Mouse (Mus musculus) kidney, postnatal 0 days (tissue): ENCODE measurements around the gene Runx1. TPM values are rescaled to one million over a fixed set of nuclear protein-coding genes. Genes with fewer than 3 reads are reported as not detected.
A peak's percentile ranks its signal among the peaks of the same experiment; 100 is the strongest.

Experiments used
- ATAC-seq: fragments of 200-750 bp; cut with Nextera tagmentation; replicated peaks from 2 replicates; pipeline ENCODE4 v1.8.0; 2017; ENCODE audit warnings: low read depth, moderate number of reproducible peaks, moderate TSS enrichment, moderate library complexity; ENCODE audit not compliant: low FRiP score
- DNase-seq: peaks from one replicate; pipeline ENCODE4 v3.0.0-alpha.2; 2016; ENCODE audit warnings: low spot score
- H3K27ac ChIP-seq: fragments of 300-500 bp; sonication (generic); 2 replicates; pipeline ENCODE4 v1.5.1; 2014; ENCODE audit warnings: mild to moderate bottlenecking
- H3K27me3 ChIP-seq: fragments of 300-500 bp; sonication (generic); 2 replicates; pipeline ENCODE4 v1.6.1; 2014; ENCODE audit warnings: low read length, mixed read lengths; ENCODE audit not compliant: insufficient read depth
- H3K36me3 ChIP-seq: fragments of 300-500 bp; sonication (generic); 2 replicates; pipeline ENCODE4 v1.6.1; 2014; ENCODE audit warnings: low read length, mixed read lengths; ENCODE audit not compliant: insufficient read depth
- H3K4me1 ChIP-seq: fragments of 300-500 bp; sonication (generic); replicated peaks from 2 replicates; pipeline ENCODE4 v1.6.1; 2014; ENCODE audit warnings: antibody characterized with exemption, low read length, mixed read lengths; ENCODE audit not compliant: insufficient read depth
- H3K4me2 ChIP-seq: fragments of 300-500 bp; sonication (generic); 2 replicates; pipeline ENCODE4 v1.6.1; 2014; ENCODE audit warnings: mild to moderate bottlenecking, low read length, moderate library complexity, mixed read lengths
- H3K4me3 ChIP-seq: fragments of 300-500 bp; sonication (generic); replicated peaks from 2 replicates; pipeline ENCODE4 v1.5.1; 2014; ENCODE audit warnings: low read depth, low read length
- H3K9ac ChIP-seq: fragments of 300-500 bp; sonication (generic); 2 replicates; pipeline ENCODE4 v1.6.1; 2014; ENCODE audit warnings: low read depth, low read length
- H3K9me3 ChIP-seq: fragments of 300-500 bp; sonication (generic); replicated peaks from 2 replicates; pipeline ENCODE4 v1.6.1; 2016; ENCODE audit warnings: low read length, inconsistent platforms, mixed read lengths
- CTCF ChIP-seq: IDR thresholded peaks from 2 replicates; pipeline ENCODE4 v1.5.1; 2016; ENCODE audit warnings: antibody characterized with exemption, low read depth, mild to moderate bottlenecking, moderate library complexity
- WGBS: fragments of 180-500 bp; shearing (Covaris S2); extraction: QIAGEN DNeasy Blood & Tissue Kit; methylation state at CpG from one replicate; pipeline ENCODE4 v1.1.7; 2014; 5-methylcytosine and 5-hydroxymethylcytosine counted together
- polyA plus RNA-seq: library from polyadenylated mRNA; unstranded; fragments of >200 nt; fragmentation: Nextera tagmentation; extraction: Ambion mirVana; gene quantifications from 2 replicates; pipeline ENCODE4 v1.2.1, GENCODE M21; 2015

Runx1 gene
- polyA plus RNA-seq, 1 experiment from 2014 or later: 1.6 TPM

DNA sequence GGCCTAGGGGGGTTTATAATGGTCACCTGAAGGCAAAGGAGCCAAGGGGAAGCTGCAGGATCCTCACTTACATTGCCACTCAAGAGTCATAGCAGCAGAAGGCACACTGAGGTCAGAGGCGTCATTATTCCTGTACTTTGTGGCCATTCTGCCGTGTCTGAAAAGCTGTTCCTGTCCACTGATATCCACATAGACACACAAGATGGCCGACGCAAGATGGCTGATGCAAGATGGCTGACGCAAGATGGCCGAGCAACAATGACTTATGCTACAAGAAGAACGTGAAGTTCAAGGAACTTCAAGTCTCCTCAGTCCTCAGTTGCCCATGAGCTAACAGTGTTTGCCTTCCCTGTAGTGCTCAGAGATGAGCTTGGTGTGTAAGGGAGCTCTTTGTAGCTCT is 196.1 kb downstream of the Runx1 start:
- no peak overlapping the region for H3K27ac ChIP-seq
- no peak for TF ChIP-seq CTCF
- no peaks in the 10 kb centered on the region for H3K27me3 ChIP-seq
- H3K9ac ChIP-seq: no peak overlapping the region
- WGBS: 96% methylated on average over 7 of the region's 7 CpGs
- H3K4me1 ChIP-seq: 0 out of 2 replicates have a peak, but pooled peaks cover 9% of the 10 kb centered on the region
- no peak overlapping the region for H3K4me2 ChIP-seq
- no peaks in the 10 kb centered on the region for H3K9me3 ChIP-seq
- no peaks in the 10 kb centered on the region for H3K36me3 ChIP-seq
- no peak for ATAC-seq
- DNase-seq: no peak
- H3K4me3 ChIP-seq: no peak overlapping the region

DNA sequence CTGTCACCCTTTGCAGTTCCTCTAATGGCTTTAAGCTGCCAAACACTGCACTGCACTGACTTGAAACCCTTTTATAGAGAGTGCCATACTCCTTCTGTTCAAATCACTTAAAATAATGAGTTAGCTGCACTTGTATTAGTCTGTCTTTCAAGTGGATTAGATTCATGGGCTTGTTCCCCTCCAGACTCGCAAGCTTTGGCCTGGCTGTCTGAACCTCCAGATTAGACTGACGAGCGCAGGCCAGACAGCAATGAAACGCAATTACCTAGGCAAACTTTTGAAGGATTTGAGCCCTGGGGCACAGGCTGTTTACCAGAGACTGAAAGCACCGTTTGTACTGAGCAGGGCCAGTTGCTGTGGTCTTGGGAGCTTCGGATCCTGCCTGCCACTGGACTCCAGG is 198.7 kb downstream of the Runx1 start:
- no peak for ATAC-seq
- DNase-seq: no peak

DNA sequence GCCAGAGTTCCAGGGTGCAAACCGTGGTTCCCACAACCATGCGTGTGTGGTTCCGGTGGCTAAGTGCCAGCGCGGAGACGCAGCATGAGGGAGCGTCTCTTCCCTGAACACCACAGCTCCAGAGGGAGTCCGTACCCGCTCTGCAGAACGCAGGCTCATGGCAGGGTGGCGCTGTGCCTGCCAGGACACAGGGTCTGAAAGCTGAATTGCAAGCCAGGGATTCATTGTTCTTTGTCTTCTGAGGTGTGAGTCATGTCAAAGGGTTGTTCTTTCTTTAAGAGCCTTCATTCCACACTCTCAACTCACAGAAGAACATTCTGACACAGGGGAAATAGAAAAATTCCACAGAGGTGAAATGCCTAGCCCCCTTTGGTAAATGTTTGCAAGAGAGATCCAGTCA is 202.0 kb downstream of the Runx1 start:
- TF ChIP-seq CTCF: no peak
- ATAC-seq: no peak
- 93% methylated on average over 11 of the region's 11 CpGs for WGBS
- H3K27me3 ChIP-seq: no peaks in the 10 kb centered on the region
- H3K36me3 ChIP-seq: no peaks in the 10 kb centered on the region
- no peaks in the 10 kb centered on the region for H3K4me1 ChIP-seq
- no peak for DNase-seq
- H3K4me3 ChIP-seq: no peak overlapping the region
- no peak overlapping the region for H3K4me2 ChIP-seq
- no peaks in the 10 kb centered on the region for H3K9me3 ChIP-seq
- H3K9ac ChIP-seq: no peak overlapping the region
- no peak overlapping the region for H3K27ac ChIP-seq

More for the DNA sequence above, 198.7 kb downstream of the Runx1 start:
- no peak overlapping the region for H3K27ac ChIP-seq
- no peak for TF ChIP-seq CTCF
- no peak overlapping the region for H3K4me2 ChIP-seq
- no peaks in the 10 kb centered on the region for H3K9me3 ChIP-seq
- H3K4me3 ChIP-seq: no peak overlapping the region
- H3K4me1 ChIP-seq: 0 out of 2 replicates have a peak, but pooled peaks cover 7% of the 10 kb centered on the region
- no peak overlapping the region for H3K9ac ChIP-seq
- no peaks in the 10 kb centered on the region for H3K36me3 ChIP-seq
- no peaks in the 10 kb centered on the region for H3K27me3 ChIP-seq
- 49% methylated on average over 6 of the region's 6 CpGs for WGBS

DNA sequence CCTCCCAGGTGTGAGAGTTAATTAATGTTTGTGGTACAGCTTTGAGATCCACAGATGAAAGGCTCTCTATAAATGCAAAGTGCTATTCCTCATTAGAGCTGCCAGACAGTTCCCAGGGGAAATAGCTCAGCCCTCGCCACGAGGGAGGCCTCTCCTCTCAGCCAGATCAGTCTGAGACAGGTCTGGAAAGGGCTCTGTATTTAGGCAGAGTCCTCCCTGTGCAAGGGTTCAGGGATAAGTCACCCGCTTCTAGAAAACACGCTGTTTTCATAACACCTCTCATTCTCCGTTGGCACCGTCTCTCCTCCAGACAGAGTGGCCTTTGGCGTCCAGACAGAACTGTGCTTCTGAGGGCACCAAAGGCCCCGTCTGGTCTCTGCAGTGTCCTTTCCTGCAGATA is 204.1 kb downstream of the Runx1 start:
- Histone ChIP-seq H3K9ac (no peak overlapping the region), H3K9me3 (no peaks in the 10 kb centered on the region), H3K4me2 (no peak overlapping the region), H3K4me1 (no peaks in the 10 kb centered on the region), H3K4me3 (no peak overlapping the region), H3K27me3 (no peaks in the 10 kb centered on the region), H3K36me3 (no peaks in the 10 kb centered on the region), H3K27ac (no peak overlapping the region)
- no peak for TF ChIP-seq CTCF
- no peak for DNase-seq
- no peak for ATAC-seq
- WGBS: 53% methylated on average over 8 of the region's 8 CpGs

DNA sequence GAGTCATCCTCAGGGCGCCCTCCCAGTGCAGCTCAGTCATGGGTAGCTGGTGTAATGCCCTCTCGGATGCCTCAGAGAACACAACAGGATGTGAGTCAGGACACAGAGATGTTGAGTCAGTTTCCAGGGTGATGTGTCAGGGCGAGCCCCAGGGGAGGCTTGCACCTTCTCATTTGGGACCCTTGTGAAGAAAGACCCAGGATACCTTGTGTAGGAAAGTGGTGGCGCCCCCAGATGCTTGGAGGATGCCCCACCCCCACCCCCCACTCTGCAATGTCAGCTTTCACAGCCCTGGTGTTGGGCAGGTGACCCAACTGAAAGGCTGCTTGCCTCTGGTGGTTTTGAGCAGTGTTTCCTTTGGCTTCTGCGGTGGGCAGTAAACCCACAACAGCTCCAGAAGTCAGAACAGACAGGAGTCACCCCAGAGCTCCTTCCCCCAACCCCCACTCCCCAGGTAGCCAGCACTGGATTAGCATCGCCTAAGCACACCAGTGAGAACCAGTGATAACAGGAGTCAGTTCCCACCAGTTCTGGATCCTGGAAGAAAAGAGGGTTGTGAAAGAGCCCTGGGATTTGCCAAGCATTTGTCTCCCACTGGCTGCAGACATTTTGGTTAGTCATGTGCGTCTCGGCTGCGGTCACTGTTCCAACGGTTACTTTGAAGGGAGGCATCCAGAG is 205.0 kb downstream of the Runx1 start:
- Histone ChIP-seq H3K4me3 (no peak overlapping the region), H3K36me3 (no peaks in the 10 kb centered on the region), H3K27me3 (no peaks in the 10 kb centered on the region), H3K27ac (no peak overlapping the region), H3K9me3 (no peaks in the 10 kb centered on the region), H3K9ac (no peak overlapping the region), H3K4me2 (no peak overlapping the region), H3K4me1 (no peaks in the 10 kb centered on the region)
- no peak for TF ChIP-seq CTCF
- WGBS: 61% methylated on average over 10 of the region's 10 CpGs
- DNase-seq: no peak
- no peak for ATAC-seq

DNA sequence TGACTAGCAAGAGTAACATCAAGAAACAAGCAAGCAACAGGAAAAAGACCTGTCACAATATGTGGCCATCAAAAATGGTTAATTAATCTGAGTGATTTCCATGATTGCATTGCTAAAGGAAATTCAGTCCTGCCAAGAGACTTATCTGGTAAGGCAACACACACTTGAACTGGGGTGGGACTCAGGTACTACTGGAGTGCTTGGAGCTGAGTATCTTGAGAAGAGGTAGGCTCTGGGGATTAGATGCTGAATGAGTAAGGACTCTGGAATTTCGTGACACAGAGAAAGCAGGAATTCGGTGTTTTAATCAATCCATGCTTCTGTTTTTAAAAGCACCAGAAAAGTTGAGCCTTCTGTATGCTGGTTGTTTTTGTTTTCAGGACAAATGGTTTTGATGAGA is 209.1 kb downstream of the Runx1 start:
- no peak overlapping the region for H3K9ac ChIP-seq
- H3K27me3 ChIP-seq: no peaks in the 10 kb centered on the region
- ATAC-seq: no peak
- no peaks in the 10 kb centered on the region for H3K4me1 ChIP-seq
- H3K27ac ChIP-seq: no peak overlapping the region
- H3K4me3 ChIP-seq: no peak overlapping the region
- no peak overlapping the region for H3K4me2 ChIP-seq
- H3K9me3 ChIP-seq: no peaks in the 10 kb centered on the region
- WGBS: 88% methylated on average over 2 of the region's 2 CpGs
- H3K36me3 ChIP-seq: no peaks in the 10 kb centered on the region
- no peak for DNase-seq
- no peak for TF ChIP-seq CTCF

DNA sequence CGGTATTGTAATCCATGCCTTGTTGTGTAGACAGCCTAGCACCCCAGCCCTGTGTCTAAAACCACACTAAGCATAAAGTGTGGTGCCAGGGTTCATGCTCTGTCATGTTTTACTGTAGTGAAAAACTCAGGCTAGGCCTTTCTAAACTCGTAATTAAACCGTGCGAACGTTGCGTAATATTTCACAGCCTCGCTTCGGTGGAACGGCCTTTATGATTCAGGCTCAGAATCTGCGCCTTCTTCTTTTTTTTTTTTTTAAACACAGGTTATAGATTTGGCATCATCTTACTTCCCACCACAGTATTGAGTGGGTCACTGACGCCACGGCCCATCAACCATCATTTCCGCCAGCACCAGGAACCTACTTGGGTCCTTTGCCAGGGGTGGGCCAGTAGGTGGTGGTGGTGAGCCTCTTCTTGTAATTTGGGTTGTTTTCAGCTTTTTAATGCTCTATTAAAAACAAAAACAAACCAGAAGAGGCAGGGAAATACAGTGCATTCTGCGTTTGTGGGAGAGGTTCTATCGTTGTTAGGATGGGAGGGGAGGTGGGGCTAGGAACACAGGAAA is 210.6 kb downstream of the Runx1 start:
- TF ChIP-seq CTCF: peak; percentile 50
- no peak for ATAC-seq

More for the DNA sequence above, 210.6 kb downstream of the Runx1 start:
- DNase-seq: no peak
- WGBS: 85% methylated on average over 15 of the region's 15 CpGs
- Histone ChIP-seq H3K4me3 (no peak overlapping the region), H3K36me3 (no peaks in the 10 kb centered on the region), H3K9me3 (no peaks in the 10 kb centered on the region), H3K27ac (no peak overlapping the region), H3K4me1 (no peaks in the 10 kb centered on the region), H3K9ac (no peak overlapping the region), H3K4me2 (no peak overlapping the region), H3K27me3 (no peaks in the 10 kb centered on the region)
